Mouse (Mus musculus): ENCODE results near the gene Zfp599.

Zfp599 gene

GRCm38 (mm10) chr9:22217858-22218493, 41.7 kb downstream of the Zfp599 start:
- no peak for DNase-seq

- DNase-seq = no peak
Observed at GRCm38 (mm10) chr9:22216705-22217104, 43.0 kb downstream of the Zfp599 start.

GRCm38 (mm10) chr9:22214549-22214948, 45.1 kb downstream of the Zfp599 start:
- no peak for DNase-seq

GRCm38 (mm10) chr9:22213785-22214194, 45.9 kb downstream of the Zfp599 start:
- no peak for DNase-seq
